Mouse (Mus musculus): ENCODE measurements around the gene Dnajc21. TPM values are rescaled to one million over a fixed set of nuclear protein-coding genes. Genes with fewer than 3 reads are reported as not detected.
A peak's percentile ranks its signal among the peaks of the same experiment; 100 is the strongest.

Gene Dnajc21
- polyA plus RNA-seq, 1 experiment from 2014 or later, result 9.0 TPM

- Histone ChIP-seq H3K27me3 (no peaks in the 10 kb centered on the region), H3K4me3 (no peak overlapping the region), H3K27ac (no peak overlapping the region), H3K36me3 (no peaks in the 10 kb centered on the region), H3K9ac (no peak overlapping the region), H3K4me2 (no peak overlapping the region), H3K4me1 (replicated peaks) (peaks cover 14% of the 10 kb centered on the region), H3K9me3 (no peaks in the 10 kb centered on the region)
- 32% methylated on average over 1 of the region's 1 CpGs for WGBS
- peak; percentile 61 for ATAC-seq (ENCODE audit: low FRiP score)
Observed at GRCm38 (mm10) chr15:10421785-10422144, 48.6 kb downstream of the Dnajc21 start.

DNA sequence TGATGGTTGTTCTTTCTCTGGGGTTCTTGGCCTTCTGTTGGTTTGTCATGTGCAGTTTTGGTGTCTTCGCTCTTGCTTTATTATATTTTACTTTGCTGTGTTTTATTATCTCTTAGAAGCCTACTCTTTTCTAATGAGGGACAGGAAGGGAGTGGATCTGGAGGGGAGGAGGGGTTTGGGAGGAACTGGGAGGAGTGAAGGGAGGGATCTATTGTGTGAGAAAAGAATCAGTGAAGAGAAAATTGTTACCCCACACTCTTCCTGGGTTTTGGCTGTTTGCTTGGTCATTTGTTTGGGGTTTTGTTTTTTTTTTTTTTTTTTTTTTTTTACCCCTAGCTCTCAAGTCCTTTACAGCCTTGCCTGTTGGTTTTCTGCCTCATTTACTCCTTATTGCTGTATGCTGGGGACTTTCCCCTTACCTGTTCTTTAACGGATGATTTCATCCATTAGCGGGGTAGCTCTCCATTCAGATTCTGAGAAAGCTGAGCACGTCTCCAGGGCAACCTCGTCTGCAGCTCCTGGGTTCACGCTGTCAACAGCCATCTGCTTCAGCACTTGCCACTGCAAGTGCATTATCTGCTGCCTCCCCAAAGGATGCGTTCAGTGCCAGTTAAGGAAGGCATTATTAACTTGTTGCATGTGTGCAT, 49.1 kb downstream of the Dnajc21 start:
- Histone ChIP-seq H3K36me3 (no peaks in the 10 kb centered on the region), H3K27me3 (no peaks in the 10 kb centered on the region), H3K4me3 (no peak overlapping the region), H3K4me2 (no peak overlapping the region), H3K4me1 (replicated peaks) (peaks cover 14% of the 10 kb centered on the region), H3K9ac (no peak overlapping the region), H3K27ac (no peak overlapping the region), H3K9me3 (no peaks in the 10 kb centered on the region)
- WGBS, result 12% methylated on average over 7 of the region's 7 CpGs
- ATAC-seq (ENCODE audit: low FRiP score), result peak; percentile 90

DNA sequence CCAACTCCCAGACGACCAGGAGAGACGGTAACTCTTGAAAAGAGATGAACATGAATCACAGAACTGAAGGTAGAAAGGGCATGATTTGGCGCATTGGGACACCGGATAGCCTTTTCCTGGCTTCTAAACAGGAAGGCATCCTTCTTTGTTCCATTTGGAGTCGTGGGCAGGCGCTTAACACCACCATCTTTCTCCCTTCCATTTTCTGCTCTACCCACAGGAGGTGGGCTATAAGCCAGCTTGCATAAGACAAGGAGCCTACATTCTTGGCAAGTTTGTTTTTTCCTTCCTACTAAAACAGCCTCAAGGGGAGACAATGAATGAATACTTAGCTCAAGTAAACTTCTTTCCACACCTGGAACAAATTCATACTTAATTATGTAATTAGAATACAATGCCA, 56.7 kb downstream of the Dnajc21 start:
- ATAC-seq (ENCODE audit: low FRiP score), result no peak
- no peaks in the 10 kb centered on the region for H3K36me3 ChIP-seq
- H3K9ac ChIP-seq, result no peak overlapping the region
- WGBS, result 90% methylated on average over 6 of the region's 6 CpGs
- no peaks in the 10 kb centered on the region for H3K4me1 ChIP-seq (replicated peaks)
- no peak overlapping the region for H3K4me3 ChIP-seq
- H3K4me2 ChIP-seq, result no peak overlapping the region
- H3K27me3 ChIP-seq, result no peaks in the 10 kb centered on the region
- no peak overlapping the region for H3K27ac ChIP-seq
- H3K9me3 ChIP-seq, result no peaks in the 10 kb centered on the region

- Histone ChIP-seq H3K36me3 (no peaks in the 10 kb centered on the region), H3K4me1 (replicated peaks) (no peaks in the 10 kb centered on the region), H3K27ac (no peak overlapping the region), H3K4me3 (no peak overlapping the region), H3K9me3 (no peaks in the 10 kb centered on the region), H3K4me2 (no peak overlapping the region), H3K27me3 (no peaks in the 10 kb centered on the region), H3K9ac (no peak overlapping the region)
- ATAC-seq (ENCODE audit: low FRiP score), result no peak
- 86% methylated on average over 2 of the region's 2 CpGs for WGBS
Observed at GRCm38 (mm10) chr15:10410881-10411280, 59.4 kb downstream of the Dnajc21 start.

GRCm38 (mm10) chr15:10409842-10410241, 60.5 kb downstream of the Dnajc21 start:
- H3K36me3 ChIP-seq, result no peaks in the 10 kb centered on the region
- no peaks in the 10 kb centered on the region for H3K9me3 ChIP-seq
- H3K4me3 ChIP-seq, result no peak overlapping the region
- no peak for ATAC-seq (ENCODE audit: low FRiP score)
- H3K9ac ChIP-seq, result no peak overlapping the region
- H3K27ac ChIP-seq, result no peak overlapping the region
- H3K4me1 ChIP-seq (replicated peaks), result no peaks in the 10 kb centered on the region
- H3K4me2 ChIP-seq, result no peak overlapping the region
- WGBS, result 96% methylated on average over 3 of the region's 3 CpGs
- no peaks in the 10 kb centered on the region for H3K27me3 ChIP-seq

GRCm38 (mm10) chr15:10400415-10400814, 69.9 kb downstream of the Dnajc21 start:
- Histone ChIP-seq H3K36me3 (no peaks in the 10 kb centered on the region), H3K4me1 (replicated peaks) (no peaks in the 10 kb centered on the region), H3K27me3 (no peaks in the 10 kb centered on the region), H3K27ac (no peak overlapping the region), H3K9ac (no peak overlapping the region), H3K4me3 (no peak overlapping the region), H3K9me3 (no peaks in the 10 kb centered on the region), H3K4me2 (no peak overlapping the region)
- 44% methylated on average over 3 of the region's 3 CpGs for WGBS
- peak; percentile 66; the same call in 1 of the 2 replicates for ATAC-seq (ENCODE audit: low FRiP score)

GRCm38 (mm10) chr15:10399795-10400194, 70.5 kb downstream of the Dnajc21 start:
- no peaks in the 10 kb centered on the region for H3K9me3 ChIP-seq
- no peaks in the 10 kb centered on the region for H3K36me3 ChIP-seq
- no peak overlapping the region for H3K9ac ChIP-seq
- no peak overlapping the region for H3K4me3 ChIP-seq
- no peaks in the 10 kb centered on the region for H3K4me1 ChIP-seq (replicated peaks)
- WGBS, result 83% methylated on average over 2 of the region's 2 CpGs
- no peak overlapping the region for H3K4me2 ChIP-seq
- no peaks in the 10 kb centered on the region for H3K27me3 ChIP-seq
- 0 out of 2 replicates have a peak, but pooled peaks have one; percentile 36 for ATAC-seq (ENCODE audit: low FRiP score)
- H3K27ac ChIP-seq, result no peak overlapping the region

Other genes with a start within 250 kb of the Dnajc21 start
- gene Gm21973, start 145.1 kb downstream of the Dnajc21 start, polyA plus RNA-seq (2015; fragmentation: Nextera tagmentation; extraction: Ambion mirVana), result not detected in 2 replicates
- gene Agxt2, start 112.0 kb downstream of the Dnajc21 start, polyA plus RNA-seq (2015; fragmentation: Nextera tagmentation; extraction: Ambion mirVana), result not detected in 2 replicates
- gene Brix1, start 15.4 kb upstream of the Dnajc21 start, polyA plus RNA-seq (2015; fragmentation: Nextera tagmentation; extraction: Ambion mirVana), result 64.9 and 70.0 TPM in 2 replicates
- gene Rad1, start 15.5 kb upstream of the Dnajc21 start, polyA plus RNA-seq (2015; fragmentation: Nextera tagmentation; extraction: Ambion mirVana), result 26.0 and 29.4 TPM in 2 replicates
- gene Ttc23l, start 88.2 kb upstream of the Dnajc21 start, polyA plus RNA-seq (2015; fragmentation: Nextera tagmentation; extraction: Ambion mirVana), result not detected in 2 replicates
- 19.1 and 26.4 TPM in 2 replicates for gene Rai14, start 244.1 kb upstream of the Dnajc21 start, polyA plus RNA-seq (2015; fragmentation: Nextera tagmentation; extraction: Ambion mirVana)